Mouse (Mus musculus) gonadal fat pad, adult 2 months (tissue): ENCODE data around the gene Ccdc149. TPM values are rescaled to one million over a fixed set of nuclear protein-coding genes. Genes with fewer than 3 reads are reported as not detected.

Experiments
- DNase-seq: peaks from one replicate; pipeline ENCODE4 v3.0.0-alpha.2; 2012; ENCODE audit warnings: low read depth
- polyA plus RNA-seq: library from polyadenylated mRNA; depleted of rRNA; stranded (reverse); fragments of >200 nt; gene quantifications from 2 replicates; pipeline ENCODE4 v1.2.3, GENCODE M21; 2012; rRNA removed

Ccdc149 gene
- 3.9 and 5.2 TPM in 2 replicates for polyA plus RNA-seq

- no peak for DNase-seq
These were observed at the start of gene Ccdc149 for GRCm38 (mm10) chr5:52470991-52471801. Ccdc149 (minus strand) TSS chr5:52471521.

- DNase-seq, result no peak
These were observed 48.6 kb upstream of the Ccdc149 start for GRCm38 (mm10) chr5:52519921-52520320.

- DNase-seq, result no peak
These were observed 44.8 kb upstream of the Ccdc149 start for GRCm38 (mm10) chr5:52516072-52516476.

DNA sequence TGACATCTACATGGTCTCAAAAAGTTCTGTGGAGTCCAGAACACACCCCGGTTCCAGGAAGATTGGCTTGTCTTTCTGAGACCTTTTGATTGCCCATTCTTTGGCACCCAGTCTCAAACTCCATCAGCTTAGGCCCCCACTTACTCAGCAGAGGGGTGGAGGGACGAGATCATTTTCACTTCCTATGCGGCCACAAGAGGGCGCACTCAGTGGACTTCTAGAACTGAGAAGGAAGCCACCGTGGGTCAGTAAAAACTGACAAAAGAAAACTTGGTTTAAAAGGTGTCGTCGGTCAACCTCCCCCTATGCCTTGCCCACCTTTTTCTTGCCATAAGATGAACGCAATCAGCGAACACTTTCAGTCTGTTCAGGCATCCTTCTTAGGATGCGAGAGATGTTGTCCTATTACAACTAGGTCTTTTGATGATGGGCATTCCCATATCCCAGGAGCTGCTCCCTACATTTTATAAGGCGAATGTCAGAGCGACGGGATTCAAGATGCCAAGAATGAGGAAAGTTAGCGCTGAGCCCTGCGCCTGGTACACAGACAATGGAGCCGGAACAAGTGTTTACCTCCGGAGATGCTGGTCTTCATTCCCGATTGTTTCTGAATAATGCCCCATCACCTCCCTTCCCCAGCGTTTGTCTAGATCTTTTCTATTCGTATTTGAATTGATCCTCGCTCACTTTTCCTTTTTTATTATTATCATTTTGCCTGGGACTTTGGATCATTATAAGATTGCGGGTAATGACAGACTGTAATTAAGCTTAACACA lies 44.1 kb upstream of the Ccdc149 start:
- no peak for DNase-seq

DNA sequence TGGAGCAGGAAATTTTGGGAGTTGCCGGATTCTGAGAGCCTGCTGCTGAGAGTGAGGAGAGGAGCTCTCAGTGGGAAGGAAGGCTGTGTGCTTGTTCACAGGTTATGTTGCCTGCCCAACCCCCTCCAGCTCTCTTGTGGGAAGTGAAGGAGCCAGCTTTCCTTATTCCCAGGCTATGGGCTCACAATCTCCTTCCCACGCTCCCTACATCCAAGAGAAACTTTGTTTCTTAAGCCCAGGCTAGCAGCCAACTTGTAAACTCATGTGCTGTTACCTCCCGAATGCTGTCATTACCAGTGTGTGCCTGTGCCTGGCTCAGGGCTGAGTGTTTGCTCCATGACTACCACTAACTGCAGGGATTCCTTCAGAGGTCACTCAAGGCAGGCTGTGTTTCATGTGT lies 39.8 kb upstream of the Ccdc149 start:
- peak; percentile 63 for DNase-seq

- no peak for DNase-seq
These were observed 38.1 kb upstream of the Ccdc149 start for GRCm38 (mm10) chr5:52509416-52509815.

DNA sequence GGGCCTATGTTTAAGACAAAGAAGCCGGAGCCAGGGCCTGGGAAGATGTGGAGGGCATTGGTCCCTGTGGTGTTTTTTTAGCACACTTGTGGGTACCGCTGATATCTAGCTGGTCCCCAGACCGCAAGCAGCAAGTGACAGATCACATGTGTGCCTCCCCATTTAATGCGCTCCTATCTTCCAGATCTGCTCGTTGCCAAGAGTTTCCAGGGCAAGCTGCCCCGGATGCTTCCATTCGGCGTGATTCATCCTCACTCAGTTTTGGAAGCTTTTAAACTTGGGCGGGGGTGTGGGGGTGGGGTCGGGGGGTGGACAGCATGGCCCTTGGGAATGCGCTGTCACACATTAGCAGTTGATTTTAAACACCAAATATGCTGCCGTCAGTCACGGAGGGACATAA lies 33.3 kb upstream of the Ccdc149 start:
- no peak for DNase-seq

- DNase-seq, result no peak
These were observed 32.8 kb upstream of the Ccdc149 start for GRCm38 (mm10) chr5:52504148-52504547.

DNA sequence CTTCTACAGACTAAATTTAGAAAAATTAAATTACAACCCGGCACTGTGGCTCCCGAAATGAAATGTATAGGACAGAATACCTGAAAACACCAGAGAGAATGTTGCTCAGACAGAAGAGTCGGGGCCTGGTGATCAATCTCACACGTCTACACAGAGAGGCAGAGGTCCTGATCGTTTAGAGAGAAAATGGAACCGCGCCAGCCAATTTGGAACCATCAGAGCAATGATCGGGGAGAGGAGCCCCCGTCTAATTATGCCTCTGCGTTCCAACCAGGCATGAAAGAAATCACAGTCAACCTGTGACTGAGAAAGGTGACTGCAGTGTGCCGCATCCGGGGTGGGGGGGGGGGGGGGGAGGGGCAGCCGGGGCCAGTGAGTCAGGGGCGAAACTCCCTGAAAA lies 24.4 kb upstream of the Ccdc149 start:
- no peak for DNase-seq

GRCm38 (mm10) chr5:52491496-52491895 lies 20.2 kb upstream of the Ccdc149 start:
- DNase-seq, result no peak

DNA sequence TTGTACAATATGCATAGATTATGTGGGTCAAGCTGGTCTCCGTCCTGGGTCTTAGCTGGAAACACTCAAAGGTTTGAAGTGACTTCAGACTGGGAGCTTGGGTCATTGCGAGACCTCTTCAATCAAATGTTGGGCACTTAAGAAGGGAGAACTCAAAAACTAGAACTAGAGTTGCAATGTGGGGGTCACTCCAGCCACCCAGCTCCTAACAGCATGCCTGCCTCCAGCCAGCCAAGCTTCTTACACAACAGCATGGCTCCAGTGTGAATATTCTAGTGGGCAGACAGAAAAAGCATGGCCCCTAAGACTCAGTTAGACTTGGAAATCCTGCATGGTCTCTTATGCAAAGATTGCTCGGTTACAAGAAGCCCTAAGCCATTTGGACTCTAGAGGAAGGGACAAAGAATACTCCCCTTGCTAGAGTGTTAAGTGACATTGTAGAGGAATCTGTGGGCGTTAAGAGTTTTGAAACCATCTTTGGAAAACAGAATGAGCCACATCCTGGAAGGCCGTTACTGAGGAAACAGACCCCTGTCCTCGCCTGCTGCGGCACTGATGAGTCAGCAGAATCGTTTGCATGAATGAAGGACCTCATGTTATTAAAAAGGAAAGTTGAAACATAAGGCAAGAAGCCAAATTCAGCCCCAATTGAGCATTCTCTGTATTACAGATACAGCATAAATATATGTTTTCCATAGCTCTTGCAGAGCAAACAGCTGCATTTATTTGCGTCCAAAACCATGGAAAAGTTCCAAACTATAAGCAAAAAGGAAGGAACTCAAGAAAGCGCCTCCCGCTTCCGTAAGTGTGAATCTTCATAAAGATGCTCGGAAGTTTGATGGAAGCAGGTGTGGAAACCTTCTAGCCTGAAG lies 16.5 kb upstream of the Ccdc149 start:
- DNase-seq, result no peak

GRCm38 (mm10) chr5:52476826-52477225 lies 5.5 kb upstream of the Ccdc149 start:
- no peak for DNase-seq

- DNase-seq, result no peak
These were observed 5.0 kb upstream of the Ccdc149 start for GRCm38 (mm10) chr5:52476292-52476701.

DNA sequence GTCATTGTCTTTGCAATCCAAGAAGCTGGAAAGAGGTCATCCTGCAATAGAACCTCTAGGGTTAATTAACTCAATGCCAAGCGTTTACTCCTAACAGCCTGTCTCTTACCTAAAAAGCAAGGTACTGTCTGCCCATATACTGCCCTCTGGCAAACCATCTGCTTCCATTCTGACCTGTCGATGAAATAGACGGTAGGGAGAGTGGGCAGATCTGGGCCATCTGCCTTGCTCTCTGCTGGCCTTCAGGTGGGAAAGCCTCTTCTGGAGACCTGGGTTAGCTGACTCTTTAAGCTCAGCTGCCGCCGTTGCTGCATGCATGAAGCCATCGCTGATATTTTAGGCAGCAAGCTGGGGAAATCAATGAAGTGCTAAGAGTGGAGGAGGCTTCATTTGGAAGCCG lies 2.7 kb upstream of the Ccdc149 start:
- DNase-seq, result no peak

GRCm38 (mm10) chr5:52470551-52470950 lies 770 bp downstream of the Ccdc149 start:
- no peak for DNase-seq

DNA sequence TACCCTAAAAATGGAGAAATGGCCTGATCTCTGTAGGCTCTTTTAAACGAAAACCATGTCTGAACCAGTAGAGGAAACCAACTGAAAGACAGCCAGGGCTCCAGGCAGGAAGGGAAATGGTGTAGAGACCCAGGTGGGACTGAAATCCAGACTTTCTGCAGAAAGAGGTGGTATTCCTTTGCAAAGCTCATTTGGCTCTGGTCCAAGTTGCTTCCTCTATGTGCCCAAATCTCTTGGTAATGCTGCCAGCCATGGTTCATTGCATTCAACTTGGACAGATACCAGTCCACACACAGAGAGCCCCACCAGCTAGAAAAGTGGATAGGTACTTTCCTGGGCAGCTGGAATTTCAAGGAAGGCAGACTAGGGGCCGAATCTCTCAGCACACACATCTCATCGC lies 3.5 kb downstream of the Ccdc149 start:
- DNase-seq, result no peak

- DNase-seq, result no peak
These were observed 8.9 kb downstream of the Ccdc149 start for GRCm38 (mm10) chr5:52462447-52462846.

DNA sequence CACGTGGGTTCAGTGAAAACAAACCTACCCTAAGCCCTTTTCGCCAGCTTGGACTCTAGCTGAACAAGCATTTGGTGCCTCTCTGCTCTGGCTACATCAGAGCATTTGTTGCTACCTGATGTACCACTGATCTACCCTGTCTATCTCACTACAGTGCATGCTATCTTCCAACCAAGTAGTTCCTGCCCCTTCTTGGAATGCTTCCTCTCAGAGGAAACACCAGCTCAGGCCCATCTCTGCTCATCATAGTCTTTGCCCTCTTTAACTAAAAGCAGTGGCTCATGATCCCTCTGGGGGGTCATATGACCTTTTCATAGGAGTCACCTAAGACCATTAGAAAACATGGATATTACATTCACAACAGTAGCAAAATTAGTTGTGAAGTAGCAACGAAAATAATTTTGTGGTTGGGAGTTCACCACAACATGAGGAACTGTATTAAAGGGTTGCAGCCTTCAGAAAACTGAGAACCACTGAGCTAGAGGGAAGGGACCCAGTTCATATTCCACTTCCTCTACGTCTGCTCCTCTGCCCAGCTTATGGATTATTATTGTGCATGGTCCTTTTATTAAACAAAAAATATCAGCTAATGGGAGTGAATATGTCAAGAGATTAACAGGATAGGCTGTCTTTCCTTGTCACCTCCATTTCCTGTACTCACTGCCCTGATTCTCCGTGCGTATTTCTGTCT lies 9.7 kb downstream of the Ccdc149 start:
- DNase-seq, result no peak

DNA sequence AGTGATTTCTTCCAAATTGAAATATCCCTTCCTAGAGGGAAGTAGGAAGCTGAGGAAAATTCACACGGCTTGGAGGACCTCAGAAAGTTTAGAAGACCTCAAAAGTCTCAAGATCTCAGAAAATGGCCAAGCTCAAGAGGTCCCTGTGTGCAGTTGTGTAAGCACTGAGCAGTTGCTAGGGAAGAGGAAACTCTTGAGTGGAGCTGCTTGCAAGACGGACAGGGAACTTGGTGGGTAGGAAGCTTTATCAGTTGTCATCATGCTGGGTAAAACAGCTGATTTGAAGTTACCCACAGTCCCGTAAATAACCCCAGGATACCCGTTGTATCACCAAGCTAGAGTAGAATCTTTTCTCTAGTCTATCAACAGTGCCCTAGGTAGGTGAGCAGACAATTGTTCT lies 12.0 kb downstream of the Ccdc149 start:
- DNase-seq, result no peak

DNA sequence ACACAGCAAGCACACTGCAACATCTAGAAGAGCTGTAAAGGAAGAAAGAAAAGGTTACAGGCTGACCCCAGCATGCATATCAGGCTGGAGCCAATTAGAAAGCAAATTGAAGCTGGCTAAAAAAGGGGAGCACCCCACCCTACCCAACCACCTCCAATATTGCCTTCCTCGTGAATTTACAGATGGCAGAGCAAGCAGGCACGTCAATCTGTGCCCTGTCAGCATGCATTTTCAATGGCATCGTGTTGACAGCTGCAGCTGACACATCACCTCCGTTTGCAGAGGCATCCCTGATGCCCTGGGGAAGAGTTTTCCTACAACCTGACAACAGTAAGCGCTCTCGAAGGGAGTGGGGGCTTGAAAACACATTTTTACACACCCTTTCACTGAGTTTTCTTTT lies 14.2 kb downstream of the Ccdc149 start:
- DNase-seq, result no peak

GRCm38 (mm10) chr5:52450821-52451220 lies 20.5 kb downstream of the Ccdc149 start:
- no peak for DNase-seq

- DNase-seq, result no peak
These were observed 22.1 kb downstream of the Ccdc149 start for GRCm38 (mm10) chr5:52449187-52449586.
